Mouse (Mus musculus): ENCODE measurements around the gene Plce1. TPM values are rescaled to one million over a fixed set of nuclear protein-coding genes. Genes with fewer than 3 reads are reported as not detected.

Plce1 gene
- polyA plus RNA-seq, 1 experiment from 2014 or later = 4.3 TPM

GRCm38 (mm10) chr19:38507966-38508625, 27.2 kb downstream of the Plce1 start:
- no peak for DNase-seq
- Histone ChIP-seq H3K9ac (replicated peaks; ENCODE audit: low read length) (no peak overlapping the region), H3K27ac (replicated peaks; ENCODE audit: low read depth, low read length) (no peak overlapping the region), H3K27me3 (ENCODE audit: control insufficient read depth, insufficient read depth, low read length) (no peaks in the 10 kb centered on the region), H3K4me1 (ENCODE audit: control insufficient read depth, insufficient read depth, low read length) (no peaks in the 10 kb centered on the region), H3K4me2 (ENCODE audit: low read length) (no peak overlapping the region), H3K4me3 (replicated peaks; ENCODE audit: low read depth, low read length) (no peak overlapping the region), H3K36me3 (ENCODE audit: control insufficient read depth, insufficient read depth, low read length) (no peaks in the 10 kb centered on the region), H3K9me3 (ENCODE audit: control insufficient read depth, low read length) (no peaks in the 10 kb centered on the region)
- no peak for ATAC-seq (ENCODE audit: low FRiP score, low TSS enrichment)
- WGBS = 73% methylated on average over 9 of the region's 9 CpGs

- Histone ChIP-seq H3K27ac (replicated peaks; ENCODE audit: low read depth, low read length) (no peak overlapping the region), H3K4me3 (replicated peaks; ENCODE audit: low read depth, low read length) (no peak overlapping the region), H3K9ac (replicated peaks; ENCODE audit: low read length) (no peak overlapping the region), H3K9me3 (ENCODE audit: control insufficient read depth, low read length) (no peaks in the 10 kb centered on the region), H3K4me1 (ENCODE audit: control insufficient read depth, insufficient read depth, low read length) (no peaks in the 10 kb centered on the region), H3K27me3 (ENCODE audit: control insufficient read depth, insufficient read depth, low read length) (no peaks in the 10 kb centered on the region), H3K4me2 (ENCODE audit: low read length) (no peak overlapping the region), H3K36me3 (ENCODE audit: control insufficient read depth, insufficient read depth, low read length) (no peaks in the 10 kb centered on the region)
- DNase-seq = no peak
- 90% methylated on average over 5 of the region's 5 CpGs for WGBS
- no peak for ATAC-seq (ENCODE audit: low FRiP score, low TSS enrichment)
These were observed 33.7 kb downstream of the Plce1 start for GRCm38 (mm10) chr19:38514417-38515184.

GRCm38 (mm10) chr19:38526855-38527254, 45.9 kb downstream of the Plce1 start:
- Histone ChIP-seq H3K4me2 (ENCODE audit: low read length) (no peak overlapping the region), H3K9me3 (ENCODE audit: control insufficient read depth, low read length) (peaks cover 4% of the 10 kb centered on the region; the same call in 1 of the 2 replicates), H3K9ac (replicated peaks; ENCODE audit: low read length) (no peak overlapping the region), H3K4me1 (ENCODE audit: control insufficient read depth, insufficient read depth, low read length) (peaks cover 5% of the 10 kb centered on the region; the same call in 1 of the 2 replicates), H3K4me3 (replicated peaks; ENCODE audit: low read depth, low read length) (no peak overlapping the region), H3K27ac (replicated peaks; ENCODE audit: low read depth, low read length) (no peak overlapping the region), H3K36me3 (ENCODE audit: control insufficient read depth, insufficient read depth, low read length) (no peaks in the 10 kb centered on the region), H3K27me3 (ENCODE audit: control insufficient read depth, insufficient read depth, low read length) (no peaks in the 10 kb centered on the region)
- ATAC-seq (ENCODE audit: low FRiP score, low TSS enrichment) (no peak), DNase-seq (peak; percentile 13)
- 11% methylated on average over 3 of the region's 3 CpGs for WGBS

GRCm38 (mm10) chr19:38527475-38527874, 46.6 kb downstream of the Plce1 start:
- H3K9ac ChIP-seq (replicated peaks; ENCODE audit: low read length) = no peak overlapping the region
- H3K27me3 ChIP-seq (ENCODE audit: control insufficient read depth, insufficient read depth, low read length) = no peaks in the 10 kb centered on the region
- no peak for ATAC-seq (ENCODE audit: low FRiP score, low TSS enrichment)
- H3K9me3 ChIP-seq (ENCODE audit: control insufficient read depth, low read length) = peaks cover 4% of the 10 kb centered on the region; the same call in 1 of the 2 replicates
- no peak overlapping the region for H3K4me2 ChIP-seq (ENCODE audit: low read length)
- H3K4me3 ChIP-seq (replicated peaks; ENCODE audit: low read depth, low read length) = no peak overlapping the region
- peak; percentile 19 for DNase-seq
- no peaks in the 10 kb centered on the region for H3K36me3 ChIP-seq (ENCODE audit: control insufficient read depth, insufficient read depth, low read length)
- H3K27ac ChIP-seq (replicated peaks; ENCODE audit: low read depth, low read length) = no peak overlapping the region
- 43% methylated on average over 3 of the region's 3 CpGs for WGBS
- peaks cover 5% of the 10 kb centered on the region; the same call in 1 of the 2 replicates for H3K4me1 ChIP-seq (ENCODE audit: control insufficient read depth, insufficient read depth, low read length)

- 93% methylated on average over 5 of the region's 5 CpGs for WGBS
- Histone ChIP-seq H3K4me2 (ENCODE audit: low read length) (no peak overlapping the region), H3K36me3 (ENCODE audit: control insufficient read depth, insufficient read depth, low read length) (no peaks in the 10 kb centered on the region), H3K27me3 (ENCODE audit: control insufficient read depth, insufficient read depth, low read length) (no peaks in the 10 kb centered on the region), H3K4me3 (replicated peaks; ENCODE audit: low read depth, low read length) (no peak overlapping the region), H3K9ac (replicated peaks; ENCODE audit: low read length) (no peak overlapping the region), H3K4me1 (ENCODE audit: control insufficient read depth, insufficient read depth, low read length) (no peaks in the 10 kb centered on the region), H3K9me3 (ENCODE audit: control insufficient read depth, low read length) (no peaks in the 10 kb centered on the region), H3K27ac (replicated peaks; ENCODE audit: low read depth, low read length) (no peak overlapping the region)
- DNase-seq = no peak
- ATAC-seq (ENCODE audit: low FRiP score, low TSS enrichment) = no peak
These were observed 52.3 kb downstream of the Plce1 start for GRCm38 (mm10) chr19:38533230-38533629.

GRCm38 (mm10) chr19:38539338-38539737, 58.4 kb downstream of the Plce1 start:
- Histone ChIP-seq H3K9ac (replicated peaks; ENCODE audit: low read length) (no peak overlapping the region), H3K4me3 (replicated peaks; ENCODE audit: low read depth, low read length) (no peak overlapping the region), H3K4me1 (ENCODE audit: control insufficient read depth, insufficient read depth, low read length) (no peaks in the 10 kb centered on the region), H3K27ac (replicated peaks; ENCODE audit: low read depth, low read length) (no peak overlapping the region), H3K36me3 (ENCODE audit: control insufficient read depth, insufficient read depth, low read length) (no peaks in the 10 kb centered on the region), H3K27me3 (ENCODE audit: control insufficient read depth, insufficient read depth, low read length) (no peaks in the 10 kb centered on the region), H3K9me3 (ENCODE audit: control insufficient read depth, low read length) (no peaks in the 10 kb centered on the region), H3K4me2 (ENCODE audit: low read length) (no peak overlapping the region)
- WGBS = 60% methylated on average over 3 of the region's 3 CpGs
- DNase-seq (no peak), ATAC-seq (ENCODE audit: low FRiP score, low TSS enrichment) (no peak)

GRCm38 (mm10) chr19:38540549-38540948, 59.6 kb downstream of the Plce1 start:
- WGBS = 92% methylated on average over 3 of the region's 3 CpGs
- Histone ChIP-seq H3K36me3 (ENCODE audit: control insufficient read depth, insufficient read depth, low read length) (no peaks in the 10 kb centered on the region), H3K4me2 (ENCODE audit: low read length) (no peak overlapping the region), H3K27ac (replicated peaks; ENCODE audit: low read depth, low read length) (no peak overlapping the region), H3K4me3 (replicated peaks; ENCODE audit: low read depth, low read length) (no peak overlapping the region), H3K9ac (replicated peaks; ENCODE audit: low read length) (no peak overlapping the region), H3K27me3 (ENCODE audit: control insufficient read depth, insufficient read depth, low read length) (no peaks in the 10 kb centered on the region), H3K9me3 (ENCODE audit: control insufficient read depth, low read length) (no peaks in the 10 kb centered on the region), H3K4me1 (ENCODE audit: control insufficient read depth, insufficient read depth, low read length) (no peaks in the 10 kb centered on the region)
- DNase-seq = no peak
- no peak for ATAC-seq (ENCODE audit: low FRiP score, low TSS enrichment)

- Histone ChIP-seq H3K27ac (replicated peaks; ENCODE audit: low read depth, low read length) (no peak overlapping the region), H3K4me1 (ENCODE audit: control insufficient read depth, insufficient read depth, low read length) (no peaks in the 10 kb centered on the region), H3K4me3 (replicated peaks; ENCODE audit: low read depth, low read length) (no peak overlapping the region), H3K4me2 (ENCODE audit: low read length) (no peak overlapping the region), H3K9ac (replicated peaks; ENCODE audit: low read length) (no peak overlapping the region), H3K27me3 (ENCODE audit: control insufficient read depth, insufficient read depth, low read length) (no peaks in the 10 kb centered on the region), H3K36me3 (ENCODE audit: control insufficient read depth, insufficient read depth, low read length) (no peaks in the 10 kb centered on the region), H3K9me3 (ENCODE audit: control insufficient read depth, low read length) (no peaks in the 10 kb centered on the region)
- no peak for ATAC-seq (ENCODE audit: low FRiP score, low TSS enrichment)
- no peak for DNase-seq
- 87% methylated on average over 8 of the region's 8 CpGs for whole genome bisulfite sequencing
These were observed 68.7 kb downstream of the Plce1 start for GRCm38 (mm10) chr19:38549487-38550058.

All from midbrain, embryonic 14.5 days (tissue).